Mouse (Mus musculus) brain, embryonic 14.5 days (tissue): Measurements from ENCODE around the gene Gtf2e1.

ENCODE experiments used
- CTCF ChIP-seq: fragments of 200-500 bp; IDR thresholded peaks from 2 replicates; pipeline ENCODE4 v1.5.1; 2012; ENCODE audit warnings: inconsistent platforms, mild to moderate bottlenecking, moderate library complexity, borderline replicate concordance; ENCODE audit not compliant: insufficient read depth, insufficient read length; ENCODE audit errors: extremely low read depth
- POLR2A ChIP-seq: fragments of 200-500 bp; IDR thresholded peaks from 2 replicates; pipeline ENCODE4 v1.6.1; 2012; ENCODE audit warnings: mild to moderate bottlenecking, inconsistent platforms, borderline replicate concordance; ENCODE audit not compliant: poor library complexity, insufficient read depth, insufficient read length, severe bottlenecking; ENCODE audit errors: extremely low read depth

DNA sequence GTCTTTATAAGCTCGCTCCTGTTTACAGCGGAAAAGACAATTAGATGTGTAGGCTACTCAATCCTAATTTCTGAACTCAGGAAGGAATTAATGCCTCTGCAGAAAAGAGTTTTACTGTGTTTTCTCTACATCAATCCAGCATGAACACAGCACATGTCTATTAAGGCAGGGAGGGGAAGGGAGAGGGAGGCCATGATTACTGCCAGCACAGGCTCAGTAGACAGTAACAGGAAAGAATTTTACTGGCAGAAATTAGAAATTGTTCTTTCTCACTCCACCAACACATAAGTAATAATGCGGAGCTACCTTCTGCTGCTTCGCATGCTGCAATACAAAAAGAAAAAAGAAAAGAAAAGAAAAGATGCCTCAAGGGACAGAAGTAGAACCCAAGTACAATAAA, 78.0 kb downstream of the Gtf2e1 start:
- no peak for TF ChIP-seq CTCF
- TF ChIP-seq POLR2A = no peak
